Mouse (Mus musculus) induced T-regulatory cell, adult 2 months (primary cell): ENCODE measurements around the gene Trp73.

ENCODE experiments used
- DNase-seq: peaks from one replicate; pipeline ENCODE4 v3.0.0-alpha.2; 2012; ENCODE audit warnings: low read depth

Gene Trp73

GRCm38 (mm10) chr4:154037123-154037522, 102.9 kb downstream of the Trp73 start:
- no peak for DNase-seq

- peak; percentile 52 for DNase-seq
These were observed 111.4 kb downstream of the Trp73 start for GRCm38 (mm10) chr4:154028646-154029045.

- DNase-seq: no peak
These were observed 111.9 kb downstream of the Trp73 start for GRCm38 (mm10) chr4:154028066-154028465.

GRCm38 (mm10) chr4:154026441-154026761, 113.6 kb downstream of the Trp73 start:
- DNase-seq: no peak

- peak; percentile 20 for DNase-seq
These were observed 114.2 kb downstream of the Trp73 start, which contains the start of gene Smim1 for GRCm38 (mm10) chr4:154025641-154026440. Gene Smim1, minus strand, starts transcription at chr4:154026230.

- DNase-seq: no peak
These were observed 115.1 kb downstream of the Trp73 start for GRCm38 (mm10) chr4:154024729-154025521.

GRCm38 (mm10) chr4:154023754-154024601, 116.0 kb downstream of the Trp73 start:
- no peak for DNase-seq

GRCm38 (mm10) chr4:154022844-154023243, 117.2 kb downstream of the Trp73 start:
- no peak for DNase-seq

- no peak for DNase-seq
These were observed 117.6 kb downstream of the Trp73 start for GRCm38 (mm10) chr4:154022407-154022806.

- DNase-seq: no peak
These were observed 118.6 kb downstream of the Trp73 start for GRCm38 (mm10) chr4:154021432-154021831.

- DNase-seq: peak; percentile 55
These were observed 120.4 kb downstream of the Trp73 start for GRCm38 (mm10) chr4:154019571-154019970.

- DNase-seq: no peak
These were observed 124.5 kb downstream of the Trp73 start for GRCm38 (mm10) chr4:154015476-154015875.

GRCm38 (mm10) chr4:154012132-154012882, 127.7 kb downstream of the Trp73 start:
- peak; percentile 67 for DNase-seq

- DNase-seq: peak; percentile 83
These were observed 128.3 kb downstream of the Trp73 start, which contains the start of gene Lrrc47 for GRCm38 (mm10) chr4:154011646-154012089. Gene Lrrc47, plus strand, starts transcription at chr4:154011731.

GRCm38 (mm10) chr4:154010907-154011645, 128.9 kb downstream of the Trp73 start:
- peak; percentile 28 for DNase-seq

GRCm38 (mm10) chr4:154007759-154008158, 132.2 kb downstream of the Trp73 start:
- DNase-seq: no peak

- no peak for DNase-seq
These were observed 133.7 kb downstream of the Trp73 start for GRCm38 (mm10) chr4:154006264-154006663.
